Mouse (Mus musculus): ENCODE data around the gene Rgp1. TPM values are rescaled to one million over a fixed set of nuclear protein-coding genes. Genes with fewer than 3 reads are reported as not detected.

Gene Rgp1
- polyA plus RNA-seq, 1 experiment, result 56.0 TPM

DNA sequence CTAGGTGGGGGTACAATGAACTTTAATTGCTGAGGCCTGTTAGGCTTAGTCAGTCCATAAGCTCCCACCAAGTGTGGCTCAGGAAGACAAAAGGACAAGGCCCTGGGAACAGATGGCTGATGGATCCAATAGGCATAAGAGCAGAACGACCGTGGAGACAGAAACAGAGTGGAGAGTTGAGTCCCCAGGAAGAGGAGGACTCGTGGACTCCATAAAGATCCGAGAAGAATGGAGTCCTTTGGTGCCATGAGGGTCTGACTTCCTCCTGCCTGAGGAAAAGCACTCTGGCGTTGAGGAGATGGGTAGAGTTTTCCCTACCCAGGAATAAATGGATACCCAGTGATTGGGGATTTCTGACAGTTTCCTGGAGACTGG is 52.1 kb downstream of the Rgp1 start:
- no peak for TF ChIP-seq POLR2A (IDR thresholded peaks at IDR 0.05; ENCODE audit: borderline replicate concordance, extremely low read depth, insufficient read depth, insufficient read length, poor library complexity, severe bottlenecking)
- TF ChIP-seq CTCF (IDR thresholded peaks at IDR 0.05; ENCODE audit: borderline replicate concordance, extremely low read depth, insufficient read depth, insufficient read length), result no peak
- DNase-seq (ENCODE audit: low read depth), result peak; percentile 56

DNA sequence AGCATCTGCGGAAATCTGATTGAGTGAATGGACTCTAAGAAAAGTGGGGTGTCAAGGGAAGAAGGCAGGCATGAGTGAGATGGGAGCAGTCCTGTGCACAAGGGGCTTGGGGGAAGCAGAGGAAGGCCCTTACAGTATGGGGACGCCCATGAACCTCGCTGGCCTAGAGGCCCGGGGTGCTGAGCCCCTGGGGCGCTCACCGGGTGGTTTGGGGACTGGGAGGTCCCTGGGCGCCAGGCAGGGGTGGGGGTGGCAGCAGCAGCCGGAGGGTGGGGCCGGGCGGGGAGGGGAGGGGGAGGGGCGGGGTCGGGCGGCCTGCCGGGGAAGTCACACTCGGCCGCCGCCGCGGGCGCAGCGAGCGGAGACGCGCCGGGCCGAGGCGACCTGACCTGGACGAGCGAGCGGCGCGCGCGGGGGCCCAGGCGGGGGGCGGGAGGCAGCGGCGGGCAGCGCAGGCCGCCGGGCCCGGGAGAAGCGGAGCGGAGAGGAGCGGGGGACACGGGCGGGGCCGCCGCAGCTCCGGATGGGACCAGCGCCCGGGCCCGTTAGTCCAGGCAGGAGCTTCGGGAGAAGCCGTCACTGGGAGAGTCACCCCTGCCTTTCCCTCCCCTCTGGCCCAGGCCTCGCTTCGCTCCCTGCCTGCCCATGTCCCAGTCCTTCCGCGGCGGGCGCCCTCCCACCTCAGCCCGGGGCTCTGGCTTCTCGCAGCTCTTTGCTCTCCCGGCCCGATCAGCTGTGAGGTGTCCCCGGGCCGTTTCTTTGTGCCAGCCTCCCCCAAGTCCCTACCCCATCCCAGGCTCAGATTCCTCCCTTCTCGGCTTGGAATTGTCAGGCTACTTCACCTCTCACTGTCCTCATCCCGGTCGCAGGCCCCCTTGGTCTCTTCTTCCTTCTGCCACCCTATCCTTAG is 52.8 kb downstream of the Rgp1 start, which contains the start of gene Npr2:
Gene Npr2, plus strand, starts transcription at position 890 of the 910 bp plus-strand sequence.
- peak; percentile 55 for DNase-seq (ENCODE audit: low read depth)
- TF ChIP-seq CTCF (IDR thresholded peaks at IDR 0.05; ENCODE audit: borderline replicate concordance, extremely low read depth, insufficient read depth, insufficient read length) (no peak), POLR2A (IDR thresholded peaks at IDR 0.05; ENCODE audit: borderline replicate concordance, extremely low read depth, insufficient read depth, insufficient read length, poor library complexity, severe bottlenecking) (peak; percentile 63; the same call in 1 of the 2 replicates)

GRCm38 (mm10) chr4:43631956-43632920 is 53.7 kb downstream of the Rgp1 start:
- no peak for TF ChIP-seq CTCF (IDR thresholded peaks at IDR 0.05; ENCODE audit: borderline replicate concordance, extremely low read depth, insufficient read depth, insufficient read length)
- no peak for TF ChIP-seq POLR2A (IDR thresholded peaks at IDR 0.05; ENCODE audit: borderline replicate concordance, extremely low read depth, insufficient read depth, insufficient read length, poor library complexity, severe bottlenecking)
- no peak for DNase-seq (ENCODE audit: low read depth)

DNA sequence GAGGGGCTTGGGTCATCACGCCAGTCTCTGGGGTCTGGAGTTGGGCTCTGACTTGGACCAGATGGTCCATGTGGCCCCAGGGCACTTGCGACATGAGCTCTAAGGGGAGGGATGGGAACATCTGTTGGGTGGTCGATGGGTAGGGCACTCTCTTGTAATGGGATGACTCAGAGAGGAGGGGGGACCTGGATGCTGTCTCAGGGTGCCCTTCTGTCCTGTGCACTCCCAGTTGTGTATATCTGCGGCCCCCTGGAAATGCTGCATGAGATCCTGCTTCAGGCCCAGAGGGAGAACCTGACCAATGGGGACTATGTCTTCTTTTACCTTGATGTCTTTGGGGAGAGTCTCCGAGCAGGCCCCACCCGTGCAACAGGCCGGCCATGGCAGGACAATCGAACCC is 54.8 kb downstream of the Rgp1 start:
- TF ChIP-seq POLR2A (IDR thresholded peaks at IDR 0.05; ENCODE audit: borderline replicate concordance, extremely low read depth, insufficient read depth, insufficient read length, poor library complexity, severe bottlenecking), result no peak
- TF ChIP-seq CTCF (IDR thresholded peaks at IDR 0.05; ENCODE audit: borderline replicate concordance, extremely low read depth, insufficient read depth, insufficient read length), result no peak
- peak; percentile 22 for DNase-seq (ENCODE audit: low read depth)

DNA sequence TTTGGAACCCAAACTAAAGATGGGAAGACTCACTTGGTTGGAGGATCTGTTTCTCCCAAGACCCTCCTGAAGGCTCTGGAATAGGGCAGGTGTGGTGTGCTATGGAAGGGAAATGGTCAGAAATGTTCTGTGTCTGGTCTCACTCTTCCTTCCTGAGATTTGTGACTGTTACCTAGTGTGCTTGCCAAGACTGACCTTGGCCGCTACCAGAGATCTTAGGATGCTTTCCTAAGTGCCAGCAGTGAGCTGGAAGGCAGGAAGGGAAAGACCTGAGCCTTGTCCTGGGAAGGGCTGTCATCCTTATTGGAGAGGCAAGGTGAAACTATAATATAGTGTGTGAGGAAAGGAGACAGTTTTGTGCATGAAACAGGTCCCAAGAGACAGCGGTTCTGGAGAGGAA is 55.2 kb downstream of the Rgp1 start:
- DNase-seq (ENCODE audit: low read depth), result no peak
- TF ChIP-seq CTCF (IDR thresholded peaks at IDR 0.05; ENCODE audit: borderline replicate concordance, extremely low read depth, insufficient read depth, insufficient read length) (no peak), POLR2A (IDR thresholded peaks at IDR 0.05; ENCODE audit: borderline replicate concordance, extremely low read depth, insufficient read depth, insufficient read length, poor library complexity, severe bottlenecking) (no peak)

DNA sequence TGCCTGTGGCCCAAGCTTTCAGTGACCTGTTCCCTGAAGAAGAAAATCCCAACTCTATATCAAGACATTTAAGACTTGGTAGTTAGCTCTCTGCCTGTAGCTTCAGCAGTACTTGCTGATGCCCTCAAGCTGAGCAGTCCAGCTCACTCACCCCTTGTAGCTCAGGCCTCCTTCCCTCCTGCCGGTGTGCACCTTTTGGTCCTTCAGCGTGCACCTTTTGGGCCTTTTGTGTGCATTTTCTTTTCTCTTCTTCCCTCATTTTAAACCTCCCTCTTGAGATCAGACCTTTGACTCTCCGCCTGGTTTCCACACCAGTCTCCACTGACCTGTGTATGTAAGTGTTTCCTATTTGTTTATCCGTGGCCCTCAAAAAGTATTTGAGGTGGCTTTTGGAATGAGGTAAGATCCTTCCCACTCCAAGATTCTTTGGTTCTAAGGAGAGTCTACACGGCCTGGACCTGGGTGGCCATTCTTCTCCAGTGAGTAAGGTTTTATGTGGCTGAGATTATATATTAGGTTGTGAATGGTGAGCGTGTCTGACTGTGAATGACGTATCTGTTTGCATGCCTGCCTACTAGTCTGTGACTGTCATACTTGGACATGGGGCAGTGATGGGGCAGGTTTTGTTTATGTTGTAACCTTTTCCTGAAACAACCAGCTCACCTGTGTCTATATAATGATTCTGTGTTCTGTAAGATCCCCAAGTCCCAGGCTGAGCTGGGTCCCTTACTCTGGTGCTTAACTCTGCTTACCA is 56.3 kb downstream of the Rgp1 start:
- TF ChIP-seq CTCF (IDR thresholded peaks at IDR 0.05; ENCODE audit: borderline replicate concordance, extremely low read depth, insufficient read depth, insufficient read length), result no peak
- no peak for DNase-seq (ENCODE audit: low read depth)

DNA sequence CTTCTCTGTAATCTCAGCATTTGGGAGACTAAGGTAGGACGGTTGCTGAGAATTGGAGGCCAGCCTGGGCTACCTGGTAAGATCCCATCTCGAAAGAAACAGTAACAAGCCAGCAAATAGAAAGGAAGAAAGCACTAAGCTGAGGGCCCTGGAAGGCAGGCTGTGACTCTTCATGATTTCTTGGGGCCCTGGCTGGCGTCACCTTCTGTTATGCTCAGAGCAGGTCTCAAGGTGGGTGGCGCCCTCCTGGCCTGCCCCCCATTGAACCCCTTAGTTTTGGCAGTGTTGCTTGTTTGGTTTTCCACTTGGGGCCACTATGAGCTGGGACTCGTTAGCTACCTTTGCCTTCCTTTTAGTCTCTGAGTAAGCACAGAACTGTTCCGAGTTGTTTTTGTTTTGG is 58.2 kb downstream of the Rgp1 start:
- no peak for DNase-seq (ENCODE audit: low read depth)
- no peak for TF ChIP-seq CTCF (IDR thresholded peaks at IDR 0.05; ENCODE audit: borderline replicate concordance, extremely low read depth, insufficient read depth, insufficient read length)
- no peak for TF ChIP-seq POLR2A (IDR thresholded peaks at IDR 0.05; ENCODE audit: borderline replicate concordance, extremely low read depth, insufficient read depth, insufficient read length, poor library complexity, severe bottlenecking)

Other genes starting within 250 kb of the Rgp1 start
- 49.8 and 124 TPM in 2 replicates for gene Rusc2, start 196.7 kb upstream of the Rgp1 start, polyA plus RNA-seq (2012; rRNA removed)
- gene Fam166b, start 149.6 kb upstream of the Rgp1 start, polyA plus RNA-seq (2012; rRNA removed), result 1.1 and 1.7 TPM in 2 replicates
- gene Tesk1, start 136.8 kb upstream of the Rgp1 start, polyA plus RNA-seq (2012; rRNA removed), result 89.1 and 109 TPM in 2 replicates
- 0.14 TPM in 1 of 2 replicates, not detected in the other for gene Cd72, start 124.1 kb upstream of the Rgp1 start, polyA plus RNA-seq (2012; rRNA removed)
- not detected in 2 replicates for gene Sit1, start 95.0 kb upstream of the Rgp1 start, polyA plus RNA-seq (2012; rRNA removed)
- gene Ccdc107, start 85.8 kb upstream of the Rgp1 start, polyA plus RNA-seq (2012; rRNA removed), result 100.0 and 137 TPM in 2 replicates
- 19.5 and 66.1 TPM in 2 replicates for gene Arhgef39, start 79.0 kb upstream of the Rgp1 start, polyA plus RNA-seq (2012; rRNA removed)
- 0.14 and 0.37 TPM in 2 replicates for gene Car9, start 71.7 kb upstream of the Rgp1 start, polyA plus RNA-seq (2012; rRNA removed)
- 9.0 and 12.1 TPM in 2 replicates for gene Tpm2, start 55.0 kb upstream of the Rgp1 start, polyA plus RNA-seq (2012; rRNA removed)
- gene Creb3, start 16.4 kb upstream of the Rgp1 start, polyA plus RNA-seq (2012; rRNA removed), result 47.9 and 63.8 TPM in 2 replicates
- gene Tln1, start 16.0 kb upstream of the Rgp1 start, polyA plus RNA-seq (2012; rRNA removed), result 53.6 and 55.5 TPM in 2 replicates
- gene Gba2, start 158 bp downstream of the Rgp1 start, polyA plus RNA-seq (2012; rRNA removed), result 91.6 and 110 TPM in 2 replicates
- gene Msmp, start 5.8 kb downstream of the Rgp1 start, polyA plus RNA-seq (2012; rRNA removed), result 0.16 TPM in 1 of 2 replicates, not detected in the other
- 61.7 and 65.6 TPM in 2 replicates for gene Npr2, start 53.2 kb downstream of the Rgp1 start, polyA plus RNA-seq (2012; rRNA removed)
- gene Spag8, start 74.9 kb downstream of the Rgp1 start, polyA plus RNA-seq (2012; rRNA removed), result 7.3 and 9.0 TPM in 2 replicates
- gene Hint2, start 77.8 kb downstream of the Rgp1 start, polyA plus RNA-seq (2012; rRNA removed), result 43.0 and 64.6 TPM in 2 replicates
- gene Tmem8b, start 90.3 kb downstream of the Rgp1 start, polyA plus RNA-seq (2012; rRNA removed), result 27.0 and 42.0 TPM in 2 replicates
- 0.23 and 0.34 TPM in 2 replicates for gene Fam221b, start 90.4 kb downstream of the Rgp1 start, polyA plus RNA-seq (2012; rRNA removed)
- not detected in 2 replicates for gene Olfr70, start 122.1 kb downstream of the Rgp1 start, polyA plus RNA-seq (2012; rRNA removed)
- gene Olfr71, start 131.5 kb downstream of the Rgp1 start, polyA plus RNA-seq (2012; rRNA removed), result not detected in 2 replicates
- gene Hrct1, start 148.5 kb downstream of the Rgp1 start, polyA plus RNA-seq (2012; rRNA removed), result 0.38 and 0.53 TPM in 2 replicates
- 0.10 and 0.11 TPM in 2 replicates for gene Spaar, start 151.3 kb downstream of the Rgp1 start, polyA plus RNA-seq (2012; rRNA removed)
- not detected in 2 replicates for gene Olfr159, start 192.3 kb downstream of the Rgp1 start, polyA plus RNA-seq (2012; rRNA removed)
- not detected in 2 replicates for gene Olfr156, start 245.2 kb downstream of the Rgp1 start, polyA plus RNA-seq (2012; rRNA removed)

Data from brain, embryonic 14.5 days (tissue).